Mouse (Mus musculus) right cerebral cortex, adult 2 months (tissue): ENCODE data around the gene Ell2.
"Not testable (repeated sequence)": the region's sequence is repeated elsewhere in the genome, so short reads cannot be mapped to it uniquely, and the experiment has no call there.

ENCODE experiments used
- DNase-seq, 2 experiments: peaks; one replicate each; pipeline ENCODE4 v3.0.0; 2021 to 2022; ENCODE audit warnings: low spot score in 2 of 2

Gene Ell2

DNA sequence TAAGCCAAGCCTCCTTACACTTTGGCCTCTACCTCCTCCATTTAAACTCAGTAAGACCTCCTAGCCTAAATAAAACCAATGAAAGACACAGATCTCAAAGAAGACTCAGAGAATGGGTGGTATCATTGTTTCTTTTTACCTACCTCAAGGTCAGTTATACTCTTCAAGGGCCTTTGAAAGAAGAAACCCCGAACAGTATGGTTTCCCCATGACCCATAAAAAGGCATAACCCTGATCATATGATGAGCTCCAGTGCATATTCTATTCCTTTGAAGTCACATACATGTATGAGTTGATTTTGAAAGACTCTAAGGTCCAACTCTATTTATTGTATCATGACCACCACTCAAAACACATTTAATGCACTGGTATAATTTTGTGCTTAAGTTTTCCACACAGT, at the start of gene Ell2:
Ell2 (plus strand) TSS at position 301 of the 400 bp plus-strand sequence.
- no peak for DNase-seq

- DNase-seq = no peak
These were observed 21.1 kb upstream of the Ell2 start for GRCm38 (mm10) chr13:75685438-75685837.

GRCm38 (mm10) chr13:75686995-75687394, 19.6 kb upstream of the Ell2 start:
- DNase-seq = no peak

DNA sequence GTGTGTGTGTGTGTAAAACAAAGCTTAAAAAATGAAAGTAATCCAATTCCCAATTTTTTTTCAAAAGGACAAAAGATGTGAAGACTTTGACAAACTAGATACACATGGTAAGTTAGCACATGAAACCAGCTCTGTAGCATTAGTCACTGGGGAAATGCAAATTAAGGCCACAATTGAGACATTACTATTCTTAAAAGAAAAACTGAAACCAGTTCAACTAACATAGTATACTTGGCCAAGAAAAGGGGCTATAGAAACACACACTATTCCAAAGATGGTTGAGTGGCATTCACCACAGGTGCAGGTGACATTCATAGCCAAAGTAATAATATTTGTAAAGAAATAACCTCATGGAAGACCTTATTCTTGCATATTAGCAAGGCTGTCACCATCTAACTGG, 14.9 kb upstream of the Ell2 start:
- no peak for DNase-seq

DNA sequence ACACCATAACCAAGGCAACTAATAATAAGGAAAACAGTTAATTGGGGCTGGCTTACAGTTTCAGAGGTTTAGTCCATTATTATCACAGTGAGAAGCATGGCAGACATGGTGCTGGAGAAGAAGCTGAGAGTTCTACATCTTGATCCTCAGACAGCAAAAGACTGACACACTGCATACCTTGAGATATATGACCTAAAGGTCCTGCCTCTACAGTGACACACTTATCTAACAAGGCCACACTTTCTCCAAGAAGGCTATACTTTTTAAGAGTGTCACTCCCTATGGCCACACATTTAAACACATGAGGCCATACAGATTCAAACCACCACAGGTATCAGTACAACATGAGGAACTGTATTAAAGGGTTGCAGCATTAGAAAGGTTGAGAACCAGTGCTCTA, 13.5 kb upstream of the Ell2 start:
- DNase-seq = no peak

DNA sequence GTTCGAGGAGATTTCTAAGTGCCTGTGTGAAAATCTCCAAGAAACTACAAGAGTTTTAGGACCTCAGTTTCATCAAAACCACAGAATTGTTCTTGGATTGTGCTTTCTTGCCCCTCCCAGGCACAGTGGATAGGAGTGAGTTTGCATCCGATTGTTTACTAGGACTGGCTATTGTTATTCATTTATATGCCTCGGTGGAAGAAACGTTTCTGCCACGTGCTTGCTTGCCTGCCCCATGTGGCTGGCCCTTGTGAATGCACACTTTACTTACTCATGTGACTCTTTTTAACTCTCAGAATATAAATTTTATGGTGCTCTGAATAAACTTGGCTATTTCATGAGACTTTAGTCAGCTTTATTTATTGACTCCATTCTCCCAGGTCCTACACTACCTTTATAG, 3.7 kb upstream of the Ell2 start:
- DNase-seq = no peak

- DNase-seq = peak; percentile 83 to 84
These were observed 592 bp downstream of the Ell2 start for GRCm38 (mm10) chr13:75706882-75707816.

DNA sequence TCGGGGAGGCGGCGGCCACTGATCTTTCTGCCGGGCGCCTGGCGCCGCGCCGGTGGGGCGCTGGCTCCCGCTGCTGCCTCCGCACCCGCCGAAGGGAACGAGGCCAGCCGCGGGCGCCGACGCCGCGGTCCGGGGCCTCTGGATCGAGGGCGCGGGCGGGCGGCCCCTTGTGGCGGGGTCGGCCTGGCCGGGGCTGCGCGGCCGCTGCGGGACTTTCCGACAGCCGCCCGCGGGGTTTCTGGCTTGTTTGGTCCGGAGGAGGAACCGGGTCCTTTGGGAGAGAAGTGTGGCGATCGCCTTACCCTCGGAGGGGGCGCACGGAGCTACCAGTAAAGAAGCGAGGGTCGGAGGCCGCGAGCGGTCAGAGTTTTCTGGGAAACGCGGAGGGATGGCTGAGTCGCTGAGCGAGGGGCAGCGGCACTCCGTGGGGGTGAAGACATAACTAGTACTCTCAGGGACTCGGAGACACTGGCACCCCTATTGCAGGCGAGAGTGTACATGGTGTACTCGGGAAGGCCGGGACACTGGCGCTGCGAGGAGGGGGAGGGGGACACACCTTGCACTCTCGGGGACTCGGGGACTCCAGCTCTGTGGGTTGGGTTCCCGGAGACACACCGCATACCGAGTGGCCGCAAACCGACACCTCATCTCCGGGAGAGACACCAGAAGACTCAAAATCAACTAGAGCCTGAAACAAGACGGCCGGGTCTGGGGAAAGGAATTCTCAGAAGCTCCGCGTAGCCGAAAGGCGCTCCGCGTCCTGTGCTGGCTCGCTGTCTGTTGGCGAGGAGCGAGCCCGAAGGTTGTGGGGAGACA, 1.5 kb downstream of the Ell2 start:
- DNase-seq = peak; percentile 43 to 57

DNA sequence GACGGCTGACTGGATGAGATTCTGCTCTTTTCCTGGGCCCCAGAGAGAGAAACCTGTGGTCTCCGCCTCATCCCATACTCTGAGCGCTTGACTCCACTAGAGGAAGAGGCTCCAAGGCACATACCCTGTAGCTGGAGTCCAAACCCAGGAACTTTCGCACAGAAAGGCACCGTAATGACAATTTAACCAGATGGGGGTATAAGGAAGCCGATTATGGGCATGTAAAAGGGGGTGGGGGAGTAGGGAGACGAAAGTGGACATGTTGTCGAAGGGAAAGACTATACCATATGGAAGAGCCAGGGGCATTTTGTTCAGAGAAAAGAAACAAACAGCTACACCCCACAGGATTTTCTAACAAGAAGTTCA, 2.1 kb downstream of the Ell2 start:
- DNase-seq = peak in 1 of 2 experiments; percentile 12

DNA sequence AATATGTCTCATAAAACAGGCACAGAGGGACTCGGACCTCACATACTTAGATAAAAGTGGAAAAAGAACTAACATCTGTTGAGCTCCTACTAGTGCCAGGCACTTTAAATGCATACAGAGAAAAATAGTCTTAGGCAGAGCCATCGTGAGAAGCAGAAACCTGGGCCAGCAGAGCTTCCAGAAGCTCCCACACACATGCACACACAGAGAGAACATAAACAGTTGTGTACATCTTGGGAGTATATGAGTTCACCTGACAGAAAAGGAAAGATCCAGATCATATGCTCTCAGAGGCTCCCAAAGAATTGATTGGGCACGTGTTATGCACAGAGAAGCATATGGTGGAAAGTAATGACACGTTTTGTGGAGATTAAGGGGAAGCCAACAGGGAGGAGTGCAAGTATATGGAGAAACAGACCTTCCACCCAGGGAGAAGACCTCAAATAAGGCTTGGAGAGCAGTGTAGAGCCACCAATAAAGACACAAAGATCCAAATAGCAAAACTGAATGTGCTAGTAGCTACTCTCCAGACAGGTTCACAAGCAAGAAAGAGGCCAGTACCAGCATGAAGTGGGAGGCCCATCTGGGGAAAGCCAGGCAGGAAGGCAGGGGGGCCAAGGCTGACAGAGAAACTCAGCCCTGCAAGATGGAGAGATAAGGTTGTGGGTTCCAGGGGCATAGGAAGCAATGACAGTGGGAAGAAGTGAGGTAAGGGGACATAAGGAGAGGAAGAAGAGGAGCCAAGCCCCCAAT, 2.6 kb downstream of the Ell2 start:
- DNase-seq = peak in 1 of 2 experiments; percentile 28

GRCm38 (mm10) chr13:75710152-75710551, 3.6 kb downstream of the Ell2 start:
- DNase-seq = peak in 1 of 2 experiments; percentile 23

GRCm38 (mm10) chr13:75711517-75711916, 5.0 kb downstream of the Ell2 start:
- DNase-seq = not testable (repeated sequence)

GRCm38 (mm10) chr13:75712544-75712943, 6.0 kb downstream of the Ell2 start:
- not testable (repeated sequence) for DNase-seq

- no peak for DNase-seq
These were observed 7.8 kb downstream of the Ell2 start for GRCm38 (mm10) chr13:75714407-75714806.

- no peak for DNase-seq
These were observed 11.2 kb downstream of the Ell2 start for GRCm38 (mm10) chr13:75717638-75718302.

DNA sequence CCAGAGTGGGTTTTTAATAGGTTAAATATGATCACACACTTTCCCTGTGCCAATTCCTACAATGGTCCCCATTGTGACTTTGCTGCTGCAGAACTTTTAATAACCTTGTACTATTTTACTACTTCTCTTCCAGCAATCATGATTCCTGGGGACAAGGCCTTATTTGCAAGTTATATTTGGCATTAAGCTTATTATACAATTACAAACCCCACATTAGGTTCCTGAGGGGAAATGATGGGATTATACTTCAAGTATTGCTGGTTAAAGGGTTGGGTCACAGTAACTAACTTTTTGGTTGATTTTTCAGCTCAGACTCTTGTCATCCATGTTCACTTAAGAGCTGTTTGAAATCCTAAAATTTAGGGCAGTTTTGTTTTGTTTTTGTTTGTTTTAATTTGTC, 11.8 kb downstream of the Ell2 start:
- DNase-seq = no peak

DNA sequence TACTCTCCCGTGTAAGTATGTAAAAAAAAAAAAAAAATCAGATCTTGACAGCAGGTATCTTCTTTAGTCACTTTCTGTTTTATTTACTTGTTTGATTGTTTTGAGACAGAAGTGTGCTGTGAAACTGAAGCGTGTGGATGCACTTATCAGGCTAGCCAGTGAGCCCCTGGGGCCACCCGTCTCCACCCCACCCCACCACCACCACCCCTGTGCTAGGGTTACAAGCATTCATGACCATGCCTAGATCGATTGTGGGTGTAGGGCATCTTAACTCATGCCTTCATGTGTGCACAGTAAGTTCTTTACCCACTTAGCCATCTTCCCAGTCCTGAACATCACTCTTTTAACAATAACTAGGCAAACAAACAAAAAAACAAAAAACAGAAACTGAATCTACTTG, 13.1 kb downstream of the Ell2 start:
- no peak for DNase-seq

- no peak for DNase-seq
These were observed 20.2 kb downstream of the Ell2 start for GRCm38 (mm10) chr13:75726569-75727373.

DNA sequence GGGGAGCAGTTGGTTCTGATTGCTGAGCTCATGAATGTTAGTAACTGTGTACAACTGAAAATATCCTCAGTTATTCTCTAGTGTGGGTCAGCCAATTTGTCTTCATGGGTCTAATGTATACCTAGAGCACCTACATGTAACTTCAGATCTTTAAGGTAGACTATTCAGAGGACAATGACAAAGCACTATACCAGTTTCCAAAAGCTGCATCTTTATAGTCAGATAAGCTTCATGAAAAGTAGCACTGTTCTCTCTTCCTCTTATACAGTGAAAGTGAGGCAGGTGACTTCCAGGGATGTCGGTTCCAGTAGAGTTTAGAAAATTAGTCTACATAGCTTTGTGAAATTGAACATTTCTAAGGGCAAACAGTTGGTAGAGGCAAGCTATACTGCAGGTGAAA, 21.4 kb downstream of the Ell2 start:
- no peak for DNase-seq

DNA sequence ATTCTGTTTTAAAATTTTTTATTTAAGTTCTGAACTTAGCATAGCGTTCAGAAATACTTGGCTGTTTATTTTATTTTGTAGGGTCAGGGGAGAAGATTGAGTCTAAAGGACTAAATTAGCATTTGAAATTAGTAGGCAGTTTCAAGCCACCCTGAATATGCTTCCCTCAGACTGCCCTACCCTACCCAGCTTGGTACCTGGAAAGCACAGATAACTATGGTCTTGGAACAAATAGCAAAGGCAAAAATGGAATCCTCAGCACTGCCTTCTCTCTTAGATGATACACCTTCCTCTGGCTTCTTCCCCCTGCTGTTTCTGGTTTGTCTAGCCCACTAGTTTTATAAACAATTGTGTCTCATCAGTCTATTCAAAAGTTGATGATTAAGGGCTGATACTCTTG, 23.3 kb downstream of the Ell2 start:
- DNase-seq = no peak

DNA sequence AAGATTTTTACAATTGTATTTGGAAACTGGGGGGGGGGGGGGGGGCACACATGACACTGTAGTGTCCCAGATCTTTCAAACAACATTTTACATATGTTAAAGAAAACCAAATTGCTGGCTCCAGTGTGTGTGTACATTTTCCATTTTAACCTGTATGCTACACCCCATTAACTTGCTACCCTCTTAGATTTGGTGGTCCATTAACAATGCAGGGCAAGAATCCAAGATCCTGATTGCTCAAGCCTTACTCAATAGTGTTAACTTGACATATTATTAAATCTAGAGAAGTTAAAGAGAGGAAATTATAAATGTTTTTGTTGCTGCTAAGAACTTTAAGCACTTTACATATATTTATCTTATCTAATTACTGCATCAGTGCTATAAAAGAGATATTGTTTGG, 24.2 kb downstream of the Ell2 start:
- no peak for DNase-seq
